Mouse (Mus musculus) mature B cell (primary cell): ENCODE measurements around the gene Slc6a6.

Experiments used
- in situ Hi-C: fragments of 300-500 bp; cut with MboI; formaldehyde crosslinking; loops from 2 replicates; pipeline ENCODE4 v1.14.3; 2019

The Slc6a6 gene

DNA sequence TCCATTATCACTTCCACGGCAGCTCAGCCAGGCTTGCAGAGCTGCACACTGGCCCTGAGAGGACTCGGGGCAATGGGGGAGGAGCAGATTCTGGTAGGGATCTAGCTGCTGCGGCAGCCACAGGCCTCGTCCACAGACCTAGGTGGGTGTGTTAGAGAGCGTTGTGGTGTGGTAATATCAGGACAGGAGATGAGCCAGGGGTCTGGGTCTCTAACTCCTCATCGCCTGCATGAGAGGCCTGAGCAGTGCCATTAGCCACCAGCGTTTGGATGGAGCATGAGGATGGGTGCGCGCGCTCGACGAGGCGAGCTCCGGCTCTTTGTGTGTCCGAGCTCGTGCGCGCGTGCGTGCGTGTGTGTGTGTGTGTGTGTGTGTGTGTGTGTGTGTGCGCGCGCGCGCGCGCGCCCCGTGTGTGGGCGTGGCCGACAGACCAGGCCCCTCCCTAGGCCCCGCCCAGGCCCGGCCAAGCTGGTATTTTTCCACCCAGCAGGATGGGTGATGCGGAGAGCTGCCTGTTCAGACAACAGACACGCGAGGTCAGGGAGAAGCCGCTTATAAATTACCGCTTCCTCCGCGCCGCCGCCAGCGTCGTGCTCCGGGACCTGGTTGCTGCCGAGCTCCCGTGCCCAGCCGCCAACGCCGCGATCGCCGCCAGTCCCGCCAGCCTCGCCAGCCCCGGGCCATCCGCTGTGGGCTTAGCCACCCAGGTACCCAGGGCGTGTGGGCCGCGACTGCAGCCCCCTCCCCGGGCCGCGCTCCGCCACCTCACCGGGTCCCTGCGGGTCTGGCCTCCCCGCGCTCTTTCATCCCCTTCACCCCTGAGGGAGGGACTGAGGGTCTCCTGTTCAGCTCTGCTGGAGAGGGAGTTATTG lies at the start of gene Slc6a6:
Gene Slc6a6 (plus strand): TSS at position 452 of the 872 bp plus-strand sequence.
- in situ Hi-C loops = no loop called here

DNA sequence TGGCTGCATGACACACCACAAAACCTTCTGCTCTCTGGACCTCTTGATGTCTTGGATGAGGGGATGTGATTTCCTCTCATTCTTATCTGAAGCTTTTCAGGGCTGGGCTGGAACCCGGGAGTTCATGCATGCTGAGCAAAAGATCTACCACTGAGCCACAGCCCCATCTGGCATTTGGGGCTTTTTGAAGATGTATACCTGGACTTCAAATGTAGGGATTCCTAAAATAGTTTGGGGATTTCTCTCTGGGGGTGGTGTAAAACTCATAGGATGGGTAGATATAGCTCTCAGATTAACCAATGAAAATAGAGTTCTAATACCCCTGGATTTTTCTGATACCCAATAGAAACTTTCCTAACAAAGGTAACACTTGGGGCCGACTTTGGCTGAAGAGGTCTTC lies 49.4 kb upstream of the Slc6a6 start:
- in situ Hi-C loops = no loop called here

- in situ Hi-C loops = no loop called here
These were observed 49.0 kb upstream of the Slc6a6 start for GRCm38 (mm10) chr6:91634876-91635275.

DNA sequence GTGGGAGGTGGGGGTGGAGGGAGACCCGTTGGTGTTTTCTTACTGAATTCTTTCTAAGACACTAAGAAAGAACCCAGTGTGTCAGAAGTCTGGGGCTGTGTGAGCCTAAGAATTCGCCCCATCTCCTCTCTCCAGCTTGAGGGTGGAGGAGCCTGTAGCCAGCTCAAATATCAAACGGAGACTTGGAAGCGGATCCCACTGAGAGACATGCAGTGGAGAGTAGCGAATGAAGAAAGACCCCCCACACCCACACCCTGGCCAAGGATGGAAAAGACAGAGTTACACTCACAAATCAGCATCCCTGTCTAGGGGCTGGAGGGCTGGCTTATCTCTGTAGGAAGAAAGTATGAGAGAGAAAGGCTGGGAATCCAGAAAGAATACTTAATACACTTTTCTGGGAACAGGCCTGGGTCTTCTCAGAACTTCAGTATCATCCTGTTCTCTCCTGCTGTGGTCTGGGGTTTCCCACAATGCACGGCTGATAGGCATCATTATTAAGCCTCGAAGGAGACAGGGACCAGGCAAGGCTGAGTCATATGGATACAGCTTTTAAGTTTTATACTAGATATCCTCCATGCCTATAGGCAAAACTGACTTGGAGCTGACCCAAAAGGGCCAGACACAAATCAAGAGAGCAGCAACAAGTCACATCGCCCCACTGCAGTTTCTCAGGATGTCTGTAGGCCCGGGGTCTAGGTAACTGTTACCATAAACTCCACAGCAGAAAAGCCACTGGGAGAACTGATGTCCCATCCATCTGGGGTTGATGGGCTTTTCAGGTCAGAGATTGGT lies 45.5 kb upstream of the Slc6a6 start:
- in situ Hi-C loops = no loop called here

- in situ Hi-C loops = no loop called here
These were observed 40.8 kb upstream of the Slc6a6 start for GRCm38 (mm10) chr6:91643011-91643410.

- in situ Hi-C loops = no loop called here
These were observed 40.4 kb upstream of the Slc6a6 start for GRCm38 (mm10) chr6:91643416-91643921.

- in situ Hi-C loops = no loop called here
These were observed 37.8 kb upstream of the Slc6a6 start for GRCm38 (mm10) chr6:91646019-91646418.

DNA sequence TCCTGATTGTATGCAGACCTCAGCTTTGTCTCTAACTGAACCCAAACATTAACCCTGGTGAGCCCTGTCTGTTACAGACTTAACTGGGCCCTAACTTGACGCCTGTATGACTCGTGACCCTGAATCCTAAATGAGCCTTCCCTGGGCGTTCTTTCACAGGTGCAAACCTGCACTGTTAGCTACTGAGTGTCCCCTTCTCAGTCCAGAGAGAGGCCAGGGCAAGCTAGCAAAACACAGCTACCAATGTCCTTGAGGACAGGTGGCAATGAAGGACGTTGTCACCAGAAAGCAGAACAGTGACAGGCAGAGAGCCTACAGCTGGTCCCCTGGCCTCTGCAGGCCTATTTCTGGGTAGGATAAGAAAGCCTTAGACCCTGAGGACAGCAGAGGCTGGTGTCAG lies 37.0 kb upstream of the Slc6a6 start:
- in situ Hi-C loops = no loop called here

GRCm38 (mm10) chr6:91647385-91647791 lies 36.5 kb upstream of the Slc6a6 start:
- in situ Hi-C loops = no loop called here

- in situ Hi-C loops = no loop called here
These were observed 33.6 kb upstream of the Slc6a6 start for GRCm38 (mm10) chr6:91650255-91650654.

GRCm38 (mm10) chr6:91652296-91652695 lies 31.6 kb upstream of the Slc6a6 start:
- in situ Hi-C loops = no loop called here

DNA sequence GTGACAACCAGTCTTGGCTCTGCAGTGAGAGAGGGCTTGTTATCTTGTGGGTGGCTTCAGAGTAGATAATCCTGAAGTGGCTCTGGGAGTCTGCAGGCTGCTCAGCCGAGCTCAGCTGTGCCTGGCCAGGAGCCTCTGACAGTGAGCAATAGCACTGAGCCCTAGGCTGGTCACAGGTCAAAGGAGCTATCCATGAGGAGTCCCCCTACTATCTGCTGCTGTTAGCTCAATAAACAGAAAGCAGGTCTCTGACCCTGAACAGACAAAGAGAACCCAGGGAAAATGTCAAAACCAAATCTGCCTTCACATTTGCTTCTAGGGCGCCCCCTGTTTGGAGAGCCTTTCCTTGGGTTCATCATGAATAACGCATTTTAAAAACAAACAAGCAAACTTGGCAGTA lies 28.6 kb upstream of the Slc6a6 start:
- in situ Hi-C loops = no loop called here

DNA sequence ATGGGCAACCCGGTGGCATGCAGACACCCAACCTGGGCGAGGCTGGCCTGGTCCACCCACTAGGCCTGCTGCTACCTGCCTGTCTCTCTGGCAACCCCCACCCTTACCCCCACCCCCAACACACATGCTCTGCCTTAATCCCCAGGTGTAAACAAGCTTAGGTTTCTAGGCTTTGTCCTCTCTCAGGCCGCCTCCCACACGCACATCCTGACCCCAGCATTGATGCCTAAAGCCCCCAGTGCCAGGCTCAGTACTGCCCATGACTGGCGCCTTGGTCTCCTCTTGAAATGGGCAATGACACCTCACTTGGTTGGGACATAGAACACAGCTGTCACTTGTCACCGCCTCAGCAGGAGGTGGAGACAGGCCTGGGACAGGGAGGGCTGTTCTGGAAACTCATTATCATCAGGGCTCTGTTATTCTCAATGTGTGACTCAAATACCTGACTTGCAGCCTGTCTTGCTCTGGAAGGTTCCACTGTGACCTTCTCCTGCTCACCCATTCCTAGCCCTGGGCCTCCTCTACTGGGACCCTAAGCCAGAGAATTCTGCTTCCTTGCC lies 27.9 kb upstream of the Slc6a6 start:
- in situ Hi-C loops = no loop called here

GRCm38 (mm10) chr6:91658288-91658687 lies 25.6 kb upstream of the Slc6a6 start:
- in situ Hi-C loops = no loop called here

DNA sequence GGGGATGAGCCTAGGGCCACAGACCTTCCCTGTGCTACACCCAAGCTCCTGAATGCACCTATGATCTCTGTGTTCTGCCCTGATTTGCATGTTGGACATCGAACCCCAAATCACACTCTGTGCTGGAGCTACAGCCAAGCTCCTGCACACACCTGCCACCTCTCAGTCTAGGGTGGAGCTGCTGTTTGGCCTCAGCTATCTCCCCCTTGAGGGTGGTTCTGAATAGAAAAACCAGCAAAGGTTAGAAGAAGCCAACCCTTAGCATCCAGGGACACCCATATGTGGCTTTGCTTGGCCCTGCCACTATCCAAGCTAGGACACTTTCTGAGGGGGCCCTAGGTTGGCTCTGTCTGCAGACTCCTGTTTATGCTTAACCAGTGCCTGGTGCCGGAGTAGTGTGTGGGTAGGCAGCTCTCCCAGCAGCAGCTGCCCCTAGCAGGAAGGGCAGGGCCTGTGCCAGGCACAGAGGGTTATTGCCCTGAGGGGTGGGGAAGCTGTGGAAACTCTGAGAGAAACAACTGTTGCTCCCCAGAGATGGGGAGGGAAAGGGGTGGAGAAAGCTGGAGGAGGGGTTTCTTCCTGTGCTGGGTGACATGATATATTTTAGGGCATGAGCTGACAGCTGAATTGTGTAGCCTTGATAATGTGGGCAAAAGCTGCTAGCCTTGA lies 23.9 kb upstream of the Slc6a6 start:
- in situ Hi-C loops = no loop called here

DNA sequence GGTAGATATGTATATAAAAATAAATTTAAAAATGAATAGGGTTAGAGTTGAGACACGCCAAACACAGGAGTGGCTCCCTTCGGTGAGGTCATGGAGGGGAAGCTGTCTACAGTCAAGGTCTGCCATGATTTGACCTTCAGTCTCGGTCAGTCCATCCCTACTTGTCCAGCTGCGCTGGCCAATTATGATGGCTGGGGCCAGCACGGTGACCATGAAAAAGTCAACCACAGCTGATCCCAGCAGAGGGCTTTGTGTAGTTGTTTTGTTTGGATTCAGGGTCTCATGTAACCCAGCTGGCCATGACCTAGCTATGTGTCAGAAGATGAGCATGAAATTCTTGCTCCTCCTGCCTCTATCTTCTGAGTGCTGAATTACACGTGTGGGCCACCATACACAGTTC lies 21.6 kb upstream of the Slc6a6 start:
- in situ Hi-C loops = no loop called here

- in situ Hi-C loops = no loop called here
These were observed 20.2 kb upstream of the Slc6a6 start for GRCm38 (mm10) chr6:91663616-91664015.

DNA sequence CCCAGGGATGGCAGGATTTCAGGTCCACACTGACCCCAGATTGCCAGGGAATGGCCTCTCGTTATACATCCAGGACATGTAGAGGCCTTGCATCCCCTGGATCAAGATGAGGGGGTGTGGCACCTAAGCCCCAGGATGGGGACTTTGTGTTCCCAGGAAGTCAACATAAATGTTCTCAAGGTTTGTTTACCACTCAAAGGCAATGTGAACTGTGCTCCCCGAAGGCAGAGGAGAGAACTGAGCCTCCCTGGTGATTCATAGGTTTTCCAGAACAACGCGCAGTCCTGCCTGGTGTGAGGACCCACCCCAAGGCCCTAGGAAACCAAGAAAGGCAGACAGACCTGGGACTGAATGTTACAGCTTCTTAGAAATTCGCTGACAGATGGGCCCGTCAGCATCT lies 18.6 kb upstream of the Slc6a6 start:
- in situ Hi-C loops = no loop called here

DNA sequence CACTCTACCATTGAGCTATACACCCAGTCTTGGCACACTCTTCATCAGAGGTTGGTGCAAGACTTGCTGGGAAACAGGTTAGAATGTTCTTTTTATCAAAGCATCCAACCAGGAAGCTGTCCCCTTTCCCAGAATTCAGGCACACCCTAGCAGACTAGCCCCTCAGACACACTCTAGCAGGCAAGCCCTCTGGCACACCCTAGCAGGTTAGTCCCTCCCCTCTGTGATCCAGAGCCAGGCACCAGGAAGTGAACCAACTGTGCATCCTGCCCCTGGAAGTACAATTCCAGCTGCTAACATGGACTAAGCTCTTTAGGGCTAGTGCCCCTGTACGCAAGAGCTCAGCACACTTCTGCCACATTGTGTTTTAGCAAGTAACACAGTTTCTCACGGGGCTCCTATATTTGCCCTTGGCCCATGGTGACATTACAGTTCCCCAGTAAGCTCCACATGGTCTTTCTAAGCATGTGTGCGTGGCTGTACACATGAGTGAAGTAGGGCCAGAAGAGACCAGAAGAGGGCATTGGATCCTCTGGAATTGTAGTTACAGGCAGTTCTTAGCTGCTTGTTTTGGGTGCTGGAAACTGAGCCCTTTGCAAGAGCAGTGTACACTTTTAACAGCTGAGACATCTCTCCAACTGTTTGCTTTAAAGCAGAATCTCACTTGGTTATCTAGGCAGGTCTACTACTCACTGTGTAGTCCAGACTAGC lies 17.7 kb upstream of the Slc6a6 start:
- in situ Hi-C loops = no loop called here

GRCm38 (mm10) chr6:91667141-91667540 lies 16.7 kb upstream of the Slc6a6 start:
- in situ Hi-C loops = no loop called here

DNA sequence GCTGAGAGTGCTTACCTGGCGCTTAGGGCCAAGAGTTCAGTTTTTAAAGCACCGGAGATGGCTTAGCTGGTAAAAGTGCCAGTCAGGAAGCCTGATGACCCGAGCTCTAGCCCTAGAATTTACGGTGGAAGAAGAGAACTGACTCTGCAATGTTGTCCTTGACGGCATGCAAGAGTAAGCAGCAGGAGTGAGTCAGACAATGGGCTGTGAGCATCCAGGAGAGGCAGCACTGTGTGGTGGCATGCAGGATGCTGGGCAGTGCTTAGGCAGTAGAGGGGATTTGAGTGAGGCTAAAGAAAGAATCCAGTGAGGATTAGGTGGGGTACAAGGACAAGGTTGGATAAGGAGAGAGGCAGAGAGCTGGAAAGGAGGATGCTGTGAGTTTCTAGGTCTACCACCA lies 15.6 kb upstream of the Slc6a6 start:
- in situ Hi-C loops = no loop called here
